Mouse (Mus musculus) hindlimb bud, embryonic 11.5 days (tissue): ENCODE data around the gene Milr1.
"Not testable (repeated sequence)": the region's sequence is repeated elsewhere in the genome, so short reads cannot be mapped to it uniquely, and the experiment has no call there.

ENCODE experiments used
- DNase-seq: peaks from one replicate; pipeline ENCODE4 v3.0.0-alpha.2; 2012; ENCODE audit warnings: low read depth, low spot score; ENCODE audit errors: extremely low spot score

Milr1 gene

DNA sequence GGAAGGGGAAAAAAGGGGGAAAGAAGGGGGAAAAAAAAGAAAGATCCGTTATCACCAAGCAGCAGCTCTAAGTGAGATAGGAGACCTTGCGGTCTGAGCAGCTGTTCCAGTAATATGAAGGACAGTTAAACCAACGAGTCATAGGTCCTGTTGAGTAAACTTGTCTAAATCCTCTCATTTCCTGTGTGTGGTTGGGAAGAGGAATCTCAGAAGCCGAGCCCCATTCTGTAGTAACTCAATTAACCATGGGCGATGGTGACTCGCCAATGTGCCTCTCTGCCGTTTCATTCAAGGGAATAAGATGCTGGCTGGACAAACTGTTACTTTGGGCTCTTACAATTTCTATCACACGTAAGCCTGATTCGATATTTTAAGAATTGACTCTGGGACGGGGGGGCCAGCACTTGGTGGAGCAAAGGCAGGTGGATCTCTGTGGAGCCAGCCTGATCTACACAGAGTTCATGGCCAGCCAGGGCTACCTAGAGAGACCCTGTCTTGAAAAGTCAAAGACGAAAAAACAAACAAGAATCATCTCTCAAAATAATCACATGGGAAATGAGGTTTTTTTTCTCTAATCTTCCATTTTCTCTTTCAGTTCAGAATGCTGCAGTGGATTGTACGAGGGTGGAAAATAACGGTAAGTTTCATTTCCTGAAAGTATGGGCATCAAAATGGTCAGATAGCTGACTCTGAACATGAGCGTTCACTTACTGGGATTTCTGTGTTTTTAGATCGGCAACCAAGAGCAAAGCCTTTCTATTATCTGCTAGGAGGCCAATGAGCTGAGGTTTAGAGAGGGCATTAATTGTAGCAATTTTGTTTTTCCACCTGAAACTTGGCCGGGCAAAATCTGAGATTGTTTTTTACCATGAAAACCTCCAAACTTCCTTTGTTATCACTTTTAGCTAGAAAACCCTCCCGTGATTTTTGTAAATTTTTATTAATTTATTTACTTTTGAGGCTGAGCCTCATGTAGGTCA, at the start of gene Milr1:
Milr1 (plus strand) TSS at position 188 of the 980 bp plus-strand sequence.
- no peak for DNase-seq

DNA sequence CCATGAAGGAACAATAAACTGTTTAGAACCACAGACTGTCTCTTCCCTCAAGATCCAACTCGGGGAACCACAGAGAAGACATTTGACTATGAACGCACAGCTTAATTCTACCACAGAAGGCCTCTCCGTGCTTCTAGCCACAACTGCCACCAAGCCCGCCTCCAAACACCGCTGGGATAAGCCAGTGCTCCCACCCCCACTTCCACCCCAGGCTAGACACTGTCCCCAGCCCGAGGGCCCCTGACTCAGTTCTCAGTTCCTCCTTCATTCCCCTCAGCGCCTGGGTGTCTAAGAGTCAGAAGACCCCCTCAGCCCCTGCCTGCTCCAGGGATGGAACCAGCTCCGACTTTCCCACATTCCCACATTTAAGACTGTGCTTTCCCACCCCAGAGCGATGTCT, 49.4 kb upstream of the Milr1 start:
- DNase-seq, result no peak

DNA sequence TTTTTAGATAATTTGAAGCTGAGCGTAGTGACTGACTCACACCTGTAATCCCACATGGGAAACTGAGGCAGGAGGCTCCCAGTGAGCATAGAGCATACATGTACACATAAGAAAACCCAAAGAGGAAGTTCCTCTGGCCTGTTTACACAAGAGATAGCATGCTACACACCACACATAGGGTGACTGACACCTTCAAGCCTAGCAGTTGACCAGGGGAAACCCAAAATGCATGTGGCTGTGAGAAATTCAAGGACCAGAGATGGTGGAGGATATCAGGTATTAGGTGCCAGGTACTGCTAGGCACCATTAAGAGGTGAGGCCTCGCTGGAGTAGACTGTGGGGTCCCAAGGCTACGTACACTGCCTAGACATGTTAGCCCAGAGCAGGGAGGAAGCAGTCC, 48.4 kb upstream of the Milr1 start:
- DNase-seq, result no peak

DNA sequence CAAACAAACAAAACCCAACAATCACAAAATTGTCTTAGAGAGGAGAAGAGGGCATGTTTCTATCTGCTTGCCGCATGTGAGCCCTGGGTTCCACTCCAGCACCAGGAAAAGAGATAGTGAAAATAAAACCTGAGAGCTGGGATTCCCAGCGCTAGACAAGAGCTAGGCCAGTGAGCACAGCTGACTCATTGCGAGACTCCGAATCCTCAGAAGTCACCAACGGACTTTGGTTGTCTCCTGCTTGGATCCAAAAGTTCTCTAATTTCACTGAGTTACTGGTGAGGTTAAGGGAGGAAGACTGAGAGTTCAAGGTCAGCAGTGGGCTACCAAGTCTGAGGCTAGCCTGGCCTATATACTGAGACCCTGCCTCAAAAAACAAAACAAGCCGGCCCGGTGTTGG, 47.1 kb upstream of the Milr1 start:
- no peak for DNase-seq

DNA sequence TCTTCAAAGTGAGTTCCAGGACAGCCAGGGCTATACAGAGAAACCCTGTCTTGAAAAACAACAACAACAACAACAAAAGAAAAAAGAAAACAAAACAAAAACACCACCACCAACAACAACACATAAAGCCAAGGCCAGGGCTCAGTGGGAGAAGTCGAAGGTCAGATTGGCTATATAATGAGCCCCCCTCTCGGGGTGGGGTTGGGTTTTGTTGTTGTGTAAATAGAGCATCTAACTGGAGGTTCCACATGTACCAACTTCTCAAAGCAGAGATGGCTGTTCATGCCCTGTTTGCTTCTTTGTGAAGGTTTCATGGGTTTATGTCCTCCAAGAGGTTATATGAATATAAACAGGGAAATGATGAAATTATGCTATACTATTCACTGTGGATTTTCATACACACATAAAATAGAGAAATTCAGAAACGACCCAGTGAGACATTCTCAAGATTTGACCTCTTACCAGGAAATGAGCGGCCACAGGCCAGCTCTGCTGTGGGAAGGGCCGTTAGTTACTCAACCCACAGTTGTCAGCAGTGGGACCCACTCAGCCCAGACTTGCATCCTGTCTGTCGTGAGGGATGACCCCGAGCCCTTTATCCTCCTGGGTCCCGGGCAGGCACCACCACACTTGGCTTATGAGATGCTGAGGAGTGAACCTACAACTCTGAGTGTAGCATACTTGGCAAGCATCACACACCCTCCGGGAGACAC, 46.5 kb upstream of the Milr1 start:
- DNase-seq, result no peak

DNA sequence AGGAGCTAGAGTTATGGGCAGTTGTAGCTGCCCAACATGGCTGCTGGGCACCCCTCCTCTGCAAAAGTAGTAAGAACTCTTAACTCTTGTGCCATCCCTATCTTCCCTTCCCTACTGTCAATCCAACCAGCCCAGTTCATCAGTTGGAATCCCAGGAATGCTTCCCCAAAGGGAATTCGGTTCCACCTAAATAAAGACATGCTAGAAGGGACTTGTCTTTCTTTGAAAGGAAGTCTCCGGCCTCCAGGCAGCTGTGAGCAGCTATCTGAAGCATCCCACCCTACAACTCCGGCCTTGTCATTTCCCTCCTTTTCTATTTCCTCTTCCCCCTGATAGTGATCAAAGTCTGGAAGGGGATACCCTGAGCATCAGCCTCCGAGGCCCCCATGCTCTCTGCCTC, 44.8 kb upstream of the Milr1 start:
- DNase-seq, result no peak

DNA sequence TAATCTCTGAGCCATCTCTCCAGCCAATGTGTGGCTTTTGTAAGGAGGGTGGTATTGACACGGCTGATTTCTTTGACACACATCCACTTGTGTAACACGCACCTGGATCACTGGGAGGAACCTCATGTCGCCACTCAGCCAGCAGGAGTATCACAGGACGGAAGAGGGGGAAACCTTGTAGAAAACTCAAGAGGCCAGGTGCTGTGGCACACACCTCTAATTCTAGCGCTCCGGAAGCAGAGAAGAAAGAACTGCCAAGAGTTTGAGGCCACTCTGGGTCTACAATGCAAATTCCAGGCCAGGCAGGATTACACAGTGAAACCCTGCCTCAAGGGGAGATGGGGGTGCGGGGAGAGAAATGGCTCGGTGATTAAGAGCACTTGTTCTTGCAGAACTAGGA, 43.9 kb upstream of the Milr1 start:
- DNase-seq, result no peak

DNA sequence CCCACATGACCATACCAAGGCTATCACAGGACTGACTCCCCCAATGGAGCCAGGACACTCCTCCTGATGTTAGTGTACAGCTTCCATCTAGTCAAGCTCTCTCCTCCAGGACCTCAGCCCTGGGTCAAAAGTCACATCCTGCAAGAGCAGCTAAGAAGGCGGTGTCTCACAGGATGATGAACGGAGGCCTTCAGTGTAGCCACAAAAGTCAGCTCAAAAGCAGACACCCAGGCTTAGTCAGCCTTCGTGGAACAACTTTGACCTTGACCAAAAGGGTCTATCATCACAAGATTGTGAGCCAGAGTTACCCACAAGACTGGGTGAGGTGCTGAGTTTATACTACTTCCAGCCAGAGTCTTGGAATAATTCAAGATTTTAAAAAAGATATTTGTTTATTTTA, 43.2 kb upstream of the Milr1 start:
- no peak for DNase-seq

DNA sequence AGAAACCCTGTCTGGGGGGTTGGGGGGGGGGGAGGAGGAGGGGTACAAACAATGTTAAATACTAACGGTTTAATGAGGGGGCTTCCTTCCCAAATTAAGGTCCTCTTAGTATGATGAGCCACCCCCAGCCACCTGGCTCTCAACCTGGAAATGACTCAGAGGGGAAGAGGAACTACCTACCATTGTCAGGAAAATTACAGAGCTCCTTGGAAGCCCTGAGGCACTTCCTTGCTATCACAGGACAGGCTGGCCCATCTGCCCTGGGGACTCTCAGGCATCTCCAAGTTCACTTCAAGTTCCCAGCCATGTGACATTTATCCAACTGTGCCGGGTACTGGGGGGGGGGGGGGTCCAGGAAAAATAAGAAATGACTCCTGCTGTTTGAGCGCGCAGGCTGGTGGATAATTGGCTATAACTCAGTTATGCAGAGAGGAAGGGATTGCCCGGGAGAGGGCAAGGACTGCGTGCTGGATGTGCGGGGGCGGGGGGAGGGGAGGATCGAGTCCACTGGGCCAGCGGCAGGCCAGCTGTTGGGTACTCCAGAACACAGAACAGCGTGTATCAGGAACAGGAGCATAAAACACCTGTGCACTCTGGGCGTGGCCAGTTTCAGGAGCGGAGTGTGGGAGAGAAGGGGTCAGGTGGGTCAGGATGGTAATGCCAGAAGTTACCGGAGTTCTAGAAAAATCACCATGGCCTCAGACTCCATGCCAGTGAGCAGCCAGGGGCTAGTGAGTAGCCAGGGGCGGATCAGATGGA, 41.6 kb upstream of the Milr1 start:
- DNase-seq, result no peak

DNA sequence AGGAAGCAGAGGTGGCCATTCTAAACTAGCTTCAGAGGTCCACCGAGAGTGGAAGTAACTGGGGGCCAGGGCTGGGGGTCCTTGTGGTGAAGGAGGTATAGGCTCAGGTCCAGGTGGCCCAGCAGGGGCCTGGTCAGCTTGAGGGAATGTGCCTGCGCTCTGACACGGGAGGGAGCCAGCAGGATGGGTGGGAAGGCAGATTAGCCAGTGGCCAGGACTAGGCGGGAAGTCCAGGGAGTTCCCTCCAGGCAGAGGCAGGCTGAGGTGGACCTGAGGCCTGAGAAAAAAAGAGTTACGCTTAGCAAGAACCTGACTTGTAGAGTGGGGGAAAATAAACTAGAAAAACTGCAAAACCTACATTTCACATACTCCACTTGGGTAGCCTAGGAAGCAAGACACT, 40.2 kb upstream of the Milr1 start:
- DNase-seq, result no peak

DNA sequence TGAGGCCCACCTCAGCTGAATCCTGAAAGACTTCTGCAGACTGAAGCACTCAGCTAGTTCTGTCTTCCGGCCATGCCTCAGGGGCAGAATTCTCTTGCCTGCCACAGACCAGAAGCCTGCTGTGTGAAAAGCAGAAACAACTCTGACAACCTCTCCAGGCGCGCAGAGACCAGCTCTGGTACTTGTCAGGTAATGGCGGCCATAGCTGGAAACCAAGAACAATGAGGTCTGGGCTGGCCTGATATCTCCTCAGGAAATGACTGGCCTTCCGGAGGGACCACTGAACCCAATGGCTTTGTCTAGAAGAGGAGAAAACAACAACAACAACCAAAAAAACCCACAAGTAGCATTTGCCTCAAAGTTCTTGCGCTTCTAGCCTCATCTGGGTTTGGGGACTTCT, 36.0 kb upstream of the Milr1 start:
- DNase-seq, result no peak

DNA sequence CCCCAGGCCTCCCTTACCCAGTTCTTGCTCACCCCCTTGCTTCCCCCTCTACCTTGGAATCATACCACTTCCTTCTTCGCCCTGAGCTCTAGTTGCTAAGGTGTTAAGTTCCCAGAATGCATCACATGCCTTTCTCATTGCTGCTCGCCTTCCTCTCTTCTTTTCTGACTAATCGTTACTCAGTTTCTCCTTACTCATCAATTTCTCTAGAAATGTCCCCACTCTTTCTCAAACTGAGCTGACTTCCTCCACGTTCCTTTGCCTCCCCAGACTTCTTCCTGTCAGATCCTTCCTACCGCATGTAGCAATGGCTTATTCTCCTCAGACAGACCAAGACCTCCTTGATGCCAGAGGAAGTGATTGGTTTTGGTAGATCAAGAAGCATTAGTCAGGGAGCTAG, 34.5 kb upstream of the Milr1 start:
- DNase-seq, result no peak

DNA sequence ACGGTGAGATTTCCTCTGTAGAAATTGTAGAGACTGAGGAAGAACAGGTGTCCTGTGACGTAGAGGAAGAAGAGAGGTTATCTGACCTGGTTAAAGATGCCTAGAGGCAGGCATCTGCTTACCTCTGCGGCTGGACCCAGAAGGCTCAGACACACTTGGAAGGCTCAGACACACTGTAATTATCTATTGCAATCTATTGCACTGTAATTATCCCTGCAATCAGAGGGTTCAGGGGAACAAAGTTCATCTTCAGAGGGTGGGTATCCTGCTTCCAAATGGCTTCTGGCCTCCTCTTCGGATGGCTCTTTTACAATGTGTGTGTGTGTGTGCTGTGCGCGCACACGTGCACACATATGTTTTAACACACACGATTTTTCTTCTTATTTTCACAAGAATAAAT, 30.6 kb upstream of the Milr1 start:
- DNase-seq, result no peak

DNA sequence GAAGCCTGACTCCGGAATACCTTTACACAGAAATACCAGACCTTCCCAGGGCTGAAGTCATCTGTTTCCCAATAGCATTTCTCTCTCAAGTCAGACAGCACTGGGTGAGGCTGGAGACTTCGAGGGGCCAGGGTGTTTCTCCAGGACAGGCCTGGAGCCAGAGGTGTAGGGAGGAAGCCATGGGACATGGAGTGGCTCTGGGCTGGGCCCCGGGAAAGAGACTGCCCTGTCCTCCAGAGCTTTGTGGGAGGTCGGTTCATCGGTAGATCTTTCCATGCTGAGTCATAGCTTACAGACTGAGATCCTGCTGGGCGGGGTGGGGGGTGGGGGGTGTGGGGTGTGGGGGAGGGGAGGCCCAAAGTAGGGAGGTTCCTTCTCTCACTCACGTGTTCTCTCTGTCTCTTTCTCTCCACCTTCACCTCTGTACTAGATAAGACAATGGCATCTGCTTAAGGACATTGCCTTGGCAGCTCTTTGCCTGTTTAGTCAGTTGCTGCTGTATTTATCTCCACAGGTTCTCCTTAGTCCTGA, 28.1 kb upstream of the Milr1 start:
- DNase-seq, result no peak

DNA sequence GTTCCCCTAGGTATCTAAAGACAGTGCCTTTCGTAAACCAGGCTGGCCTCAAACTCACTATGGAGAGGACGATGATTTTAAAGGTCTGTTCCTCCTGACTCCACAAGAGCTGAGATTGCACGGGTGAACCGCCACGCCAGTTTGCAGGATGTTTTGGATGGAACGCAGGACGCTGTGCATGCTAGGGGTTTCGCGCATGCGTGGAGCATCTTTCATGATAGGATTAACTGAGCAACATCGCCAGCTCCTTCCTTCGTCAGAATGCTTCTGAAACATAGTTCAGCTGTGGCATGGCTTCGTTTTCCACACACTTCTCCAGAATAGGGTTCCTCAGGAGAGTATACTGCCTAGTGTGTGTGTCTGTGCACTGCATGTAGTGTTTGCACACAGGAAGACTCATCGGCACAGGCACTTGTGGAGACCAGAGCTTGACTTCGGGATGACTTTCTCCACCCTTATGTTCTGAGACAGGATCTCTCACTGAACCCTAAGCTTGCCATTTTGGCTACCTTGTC, 27.4 kb upstream of the Milr1 start:
- DNase-seq, result no peak

DNA sequence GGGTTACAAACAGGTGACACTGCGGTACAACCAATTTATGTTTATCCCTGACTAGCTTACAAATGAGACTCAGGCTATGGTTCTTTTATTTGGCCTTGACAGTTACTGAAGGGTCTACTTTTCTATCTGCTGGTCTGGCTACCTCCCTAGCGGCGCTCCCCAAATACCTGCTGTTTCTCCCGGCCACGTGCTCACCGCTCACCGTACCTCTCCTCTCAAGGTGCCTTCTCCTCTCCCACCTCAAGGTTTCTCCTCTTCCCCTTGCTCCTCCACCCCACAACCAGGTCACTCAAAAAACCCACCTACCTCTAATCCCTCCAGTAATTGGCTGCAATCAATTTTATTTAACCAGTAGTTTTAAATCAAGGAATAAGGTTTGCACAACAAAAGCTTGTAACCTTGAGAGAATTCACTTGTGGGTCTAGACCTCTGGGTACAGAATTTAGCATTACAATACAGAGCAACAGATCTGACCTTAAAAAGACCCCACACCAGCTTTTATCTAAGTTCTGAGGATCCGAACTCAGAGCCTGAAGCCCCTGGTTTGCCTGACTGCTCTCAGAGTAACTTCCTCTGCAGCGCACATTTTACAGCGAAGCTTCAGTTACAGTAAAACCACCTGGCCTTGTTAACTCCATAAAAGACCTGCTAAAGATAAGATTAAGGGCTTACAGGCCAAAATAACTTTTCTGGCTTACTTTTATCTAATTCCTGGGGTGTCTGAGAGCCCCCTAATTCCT, 26.7 kb upstream of the Milr1 start:
- DNase-seq, result no peak

DNA sequence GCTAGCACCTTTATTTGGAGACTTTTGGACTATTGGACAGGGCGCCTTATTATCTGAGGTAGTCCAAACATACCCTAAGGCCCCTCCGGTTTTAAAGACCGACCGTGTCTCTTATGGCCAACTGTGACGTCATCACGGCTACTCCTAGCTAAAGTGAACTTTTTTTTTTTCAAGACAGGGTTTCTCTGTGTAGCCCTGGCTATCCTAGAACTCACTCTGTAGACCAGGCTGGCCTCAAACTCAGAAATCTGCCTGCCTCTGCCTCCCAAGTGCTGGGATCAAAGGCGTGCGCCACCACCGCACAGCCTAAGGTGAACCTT, 26.1 kb upstream of the Milr1 start:
- not testable (repeated sequence) for DNase-seq

DNA sequence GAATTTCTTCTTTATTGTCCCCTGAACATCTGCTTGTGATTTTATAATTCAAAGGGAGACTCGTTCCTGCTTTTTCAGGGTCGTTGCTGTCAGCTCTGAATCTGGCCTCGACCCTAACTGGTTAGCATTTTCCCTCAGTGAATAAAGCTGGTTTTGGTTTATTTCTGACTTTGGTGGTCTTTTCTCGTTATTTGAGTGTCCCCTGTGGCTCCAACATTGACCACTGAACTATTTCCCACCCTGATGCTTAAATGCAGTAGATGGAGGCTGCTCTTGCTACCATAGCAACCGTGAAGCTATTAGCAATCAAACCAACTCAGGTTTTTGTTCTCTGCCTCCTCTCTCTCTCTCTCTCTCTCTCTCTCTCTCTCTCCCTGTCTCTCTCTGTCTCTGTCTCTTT, 23.1 kb upstream of the Milr1 start:
- DNase-seq, result peak; percentile 42

DNA sequence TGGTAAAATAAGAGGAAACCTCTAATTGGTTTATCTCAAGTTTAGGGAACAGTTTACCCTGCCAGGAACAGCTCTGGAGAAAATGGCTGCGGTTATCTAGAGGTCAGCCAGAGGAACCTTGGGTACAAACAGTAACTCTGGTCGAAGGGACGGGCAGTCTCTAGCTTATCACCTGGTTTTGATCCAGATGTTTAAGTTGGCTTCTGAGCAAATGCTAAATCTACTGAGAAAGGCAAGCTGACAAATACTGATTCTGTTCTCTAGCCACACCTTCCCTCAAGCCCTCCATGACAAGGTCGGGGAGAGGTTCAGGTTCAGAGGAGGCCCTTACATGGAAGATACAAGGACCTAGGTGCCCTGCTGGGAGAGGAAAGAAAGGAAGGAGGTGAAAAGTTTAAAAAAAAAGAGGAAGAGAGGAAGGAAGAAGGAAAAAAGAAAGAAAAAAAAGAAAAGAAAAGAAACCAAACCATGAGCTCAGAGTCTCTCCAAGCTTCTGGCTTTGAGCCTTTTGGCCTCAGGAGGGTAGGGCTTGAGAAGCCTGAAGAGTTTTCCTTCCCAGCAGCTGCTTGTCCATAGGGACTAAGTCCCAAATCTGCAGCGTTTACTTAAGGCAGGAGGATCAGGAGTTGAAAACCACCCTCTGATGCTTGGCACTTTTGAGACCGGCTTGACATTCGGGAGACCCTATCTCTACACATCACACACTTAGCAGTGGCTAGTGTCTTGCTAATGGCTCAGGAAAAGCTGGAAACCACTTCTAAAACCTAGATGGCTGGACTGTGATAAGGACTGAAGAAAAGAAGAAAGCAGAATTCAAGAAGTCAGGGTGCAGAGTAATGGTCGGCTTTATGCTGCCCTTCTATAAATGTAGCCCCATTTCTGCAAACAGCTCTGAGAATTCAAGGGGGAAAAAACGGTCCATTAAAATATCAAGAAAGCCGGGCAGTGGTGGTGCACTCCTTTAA, 22.3 kb upstream of the Milr1 start:
- DNase-seq, result no peak
